ENCODE assay signal across 26 mouse cellular contexts in the genomic region with DNA sequence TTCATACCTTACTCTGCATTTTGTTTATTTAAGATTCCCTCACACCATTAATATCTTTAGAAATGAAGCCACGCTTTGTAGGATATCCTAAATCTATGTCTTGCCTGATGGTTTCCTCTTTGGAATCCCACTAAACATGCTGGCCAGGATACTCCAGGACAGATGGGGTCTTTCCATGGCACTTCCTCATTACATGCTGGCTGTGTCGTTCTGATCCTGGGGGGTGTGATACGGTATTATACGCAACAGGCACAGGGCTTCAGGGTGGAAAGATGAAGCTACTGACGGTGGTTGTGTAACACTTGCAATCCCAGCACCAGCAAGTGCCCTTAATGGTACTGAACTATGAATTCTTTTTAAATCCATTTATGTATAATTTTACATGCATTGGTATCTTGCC.
DNase-seq lines count a peak whose midpoint lies in the region; ATAC-seq and TF ChIP-seq lines count a peak whose summit lies in the region.
"Had no signal": no experiment of that assay in that cellular context is flagged by ENCODE, and none has a peak within 500 bp of the region (broad histone marks: within the 10 kb centered on the region; RNA-seq: fewer than 3 reads in every experiment).

No protein-coding gene starts in this region.

- no peak for TF ChIP-seq CTCF in lung, embryonic 14.5 days (IDR thresholded peaks at IDR 0.05; ENCODE audit: low read depth)
- TF ChIP-seq CTCF in lung, postnatal 0 days (IDR thresholded peaks at IDR 0.05), result no peak
- no peak for TF ChIP-seq CTCF in midbrain, postnatal 0 days (IDR thresholded peaks at IDR 0.05)

- DNase-seq in lung, embryonic 14.5 days, result peak; percentile 62
- no peak for DNase-seq in lung, adult 18-20 months
- peak; percentile 51 for DNase-seq in lung, postnatal 0 days (ENCODE audit: low spot score)
- no peak for DNase-seq in lung, postnatal 14 days
- no peak for DNase-seq in midbrain, postnatal 0 days (ENCODE audit: low spot score)
- DNase-seq: adrenal gland, adult 2 months; adrenal gland, postnatal 14 days; cerebellum, adult 11 months; cerebellum, adult 8-10 months; cerebellum, postnatal 36 days; embryo, embryonic 11 days; gastrocnemius, postnatal 25 days; heart, adult 2 months; heart, postnatal 14 days; heart, postnatal 4 days had no signal

- WGBS in lung, embryonic 14.5 days, result 42% methylated on average over 5 of the region's 5 CpGs
- 56% methylated on average over 5 of the region's 5 CpGs for WGBS in lung, postnatal 0 days
- WGBS in midbrain, postnatal 0 days, result 86% methylated on average over 5 of the region's 5 CpGs

- TF ChIP-seq EP300 in lung, postnatal 0 days (IDR thresholded peaks at IDR 0.05), result no peak

- H3K9me3 ChIP-seq in lung, embryonic 14.5 days (ENCODE audit: low read depth, low read length), result no peaks in the 10 kb centered on the region
- H3K9me3 ChIP-seq in lung, postnatal 0 days (ENCODE audit: low read length), result no peaks in the 10 kb centered on the region
- H3K9me3 ChIP-seq in midbrain, postnatal 0 days (ENCODE audit: low read length), result no peaks in the 10 kb centered on the region
- H3K9me3 ChIP-seq: embryonic facial prominence, embryonic 10.5 days; embryonic facial prominence, embryonic 13.5 days; forebrain, embryonic 12.5 days; forebrain, embryonic 15.5 days; heart, embryonic 10.5 days; heart, embryonic 13.5 days had no signal

- ATAC-seq in lung, embryonic 14.5 days (ENCODE audit: insufficient read depth), result no peak
- peak; percentile 49; the same call in 1 of the 2 replicates for ATAC-seq in lung, postnatal 0 days
- peak; percentile 26; the same call in 1 of the 2 replicates for ATAC-seq in granulocyte monocyte progenitor cell, adult 5-6 weeks (replicated peaks; ENCODE audit: poor library complexity, severe bottlenecking)
- ATAC-seq in midbrain, postnatal 0 days (ENCODE audit: low FRiP score), result no peak
- ATAC-seq: forebrain, embryonic 15.5 days; hindbrain, postnatal 0 days; inflammation-experienced regulatory T-cells, adult 6 months had no signal

- H3K27ac ChIP-seq in lung, embryonic 14.5 days (ENCODE audit: low read depth), result no peak overlapping the region
- no peak overlapping the region for H3K27ac ChIP-seq in lung, postnatal 0 days (ENCODE audit: low read length)
- H3K27ac ChIP-seq in midbrain, postnatal 0 days (ENCODE audit: low read depth, low read length), result no peak overlapping the region
- H3K27ac ChIP-seq: embryonic facial prominence, embryonic 10.5 days; embryonic facial prominence, embryonic 13.5 days; forebrain, embryonic 12.5 days; forebrain, embryonic 15.5 days; heart, adult 2 months; heart, embryonic 10.5 days; heart, embryonic 13.5 days; hindbrain, embryonic 14.5 days; hindbrain, postnatal 0 days had no signal

- H3K9ac ChIP-seq in lung, embryonic 14.5 days, result no peak overlapping the region
- H3K9ac ChIP-seq in lung, postnatal 0 days (replicated peaks; ENCODE audit: low read depth), result no peak overlapping the region
- H3K9ac ChIP-seq in midbrain, postnatal 0 days (replicated peaks; ENCODE audit: low read length, poor library complexity, severe bottlenecking), result no peak overlapping the region
- H3K9ac ChIP-seq: embryonic facial prominence, embryonic 13.5 days; forebrain, embryonic 12.5 days; forebrain, embryonic 15.5 days; heart, embryonic 13.5 days; hindbrain, embryonic 14.5 days had no signal

- H3K4me3 ChIP-seq in lung, embryonic 14.5 days (ENCODE audit: low read depth, low read length), result no peak overlapping the region
- no peak overlapping the region for H3K4me3 ChIP-seq in lung, postnatal 0 days (ENCODE audit: low read depth, low read length)
- H3K4me3 ChIP-seq in midbrain, postnatal 0 days (ENCODE audit: low read depth, low read length), result no peak overlapping the region
- H3K4me3 ChIP-seq: embryonic facial prominence, embryonic 10.5 days; embryonic facial prominence, embryonic 13.5 days; erythroblast, embryonic 14.5 days; forebrain, embryonic 12.5 days; forebrain, embryonic 15.5 days; heart, adult 2 months; heart, embryonic 10.5 days; heart, embryonic 13.5 days had no signal

- H3K4me1 ChIP-seq in lung, embryonic 14.5 days (ENCODE audit: insufficient read depth), result peaks cover 17% of the 10 kb centered on the region; the same call in 1 of the 2 replicates
- no peaks in the 10 kb centered on the region; the same call in 1 of the 2 replicates for H3K4me1 ChIP-seq in lung, postnatal 0 days (ENCODE audit: insufficient read depth, low read depth, low read length)
- H3K4me1 ChIP-seq in midbrain, postnatal 0 days (ENCODE audit: insufficient read depth, low read length), result 0 out of 2 replicates have a peak, but pooled peaks cover 3% of the 10 kb centered on the region
- H3K4me1 ChIP-seq: embryonic facial prominence, embryonic 10.5 days; embryonic facial prominence, embryonic 13.5 days; forebrain, embryonic 12.5 days; forebrain, embryonic 15.5 days had no signal

- H3K27me3 ChIP-seq in lung, embryonic 14.5 days (ENCODE audit: insufficient read depth, low read length), result no peaks in the 10 kb centered on the region
- no peaks in the 10 kb centered on the region for H3K27me3 ChIP-seq in lung, postnatal 0 days (replicated peaks; ENCODE audit: insufficient read depth, low read length)
- no peaks in the 10 kb centered on the region for H3K27me3 ChIP-seq in midbrain, postnatal 0 days (ENCODE audit: insufficient read depth, low read length)
- H3K27me3 ChIP-seq: embryonic facial prominence, embryonic 13.5 days; forebrain, embryonic 12.5 days; forebrain, embryonic 15.5 days; heart, embryonic 13.5 days had no signal

- H3K4me2 ChIP-seq in lung, embryonic 14.5 days, result no peak overlapping the region
- no peak overlapping the region for H3K4me2 ChIP-seq in lung, postnatal 0 days (replicated peaks; ENCODE audit: low read depth, low read length)
- no peak overlapping the region for H3K4me2 ChIP-seq in midbrain, postnatal 0 days (ENCODE audit: low read depth, low read length, poor library complexity, severe bottlenecking)
- H3K4me2 ChIP-seq: embryonic facial prominence, embryonic 13.5 days; forebrain, embryonic 12.5 days; forebrain, embryonic 15.5 days; heart, embryonic 13.5 days; hindbrain, embryonic 14.5 days had no signal

- no peaks in the 10 kb centered on the region for H3K36me3 ChIP-seq in lung, embryonic 14.5 days (ENCODE audit: insufficient read depth)
- H3K36me3 ChIP-seq in lung, postnatal 0 days (ENCODE audit: insufficient read depth, low read length), result peaks cover 8% of the 10 kb centered on the region; the same call in 1 of the 2 replicates
- H3K36me3 ChIP-seq in midbrain, postnatal 0 days (ENCODE audit: insufficient read depth, low read length), result no peaks in the 10 kb centered on the region
- H3K36me3 ChIP-seq: embryonic facial prominence, embryonic 10.5 days; forebrain, embryonic 12.5 days; forebrain, embryonic 15.5 days; heart, embryonic 10.5 days; heart, embryonic 13.5 days had no signal

Comparison
In these comparisons a context has a peak if more than half of its experiments do, and no peak if none do; other contexts are left out.
1. ATAC-seq: peak in lung, postnatal 0 days (single experiment) and granulocyte monocyte progenitor cell, adult 5-6 weeks (single experiment); none in lung, embryonic 14.5 days (single experiment) and midbrain, postnatal 0 days (single experiment).
2. DNase-seq: peak in lung, embryonic 14.5 days (single experiment) and lung, postnatal 0 days (single experiment); none in lung, adult 18-20 months (0 of 2), lung, postnatal 14 days (single experiment) and midbrain, postnatal 0 days (single experiment).